Mouse (Mus musculus): ENCODE results near the gene Tspan9.

GRCm38 (mm10) chr6:128036597-128036996 lies 106.8 kb downstream of the Tspan9 start:
- TF ChIP-seq CTCF (IDR thresholded peaks at IDR 0.05; ENCODE audit: low read depth) (no peak), EP300 (IDR thresholded peaks at IDR 0.05; ENCODE audit: low read depth) (no peak)
